Mouse (Mus musculus) kidney, postnatal 0 days (tissue): ENCODE data around the gene Plin4. TPM values are rescaled to one million over a fixed set of nuclear protein-coding genes. Genes with fewer than 3 reads are reported as not detected.

Experiments
- ATAC-seq: fragments of 200-750 bp; cut with Nextera tagmentation; replicated peaks from 2 replicates; pipeline ENCODE4 v1.8.0; 2017; ENCODE audit warnings: low read depth, moderate number of reproducible peaks, moderate TSS enrichment, moderate library complexity; ENCODE audit not compliant: low FRiP score
- DNase-seq: peaks from one replicate; pipeline ENCODE4 v3.0.0-alpha.2; 2016; ENCODE audit warnings: low spot score
- H3K27ac ChIP-seq: fragments of 300-500 bp; sonication (generic); 2 replicates; pipeline ENCODE4 v1.5.1; 2014; ENCODE audit warnings: mild to moderate bottlenecking
- H3K27me3 ChIP-seq: fragments of 300-500 bp; sonication (generic); 2 replicates; pipeline ENCODE4 v1.6.1; 2014; ENCODE audit warnings: low read length, mixed read lengths; ENCODE audit not compliant: insufficient read depth
- H3K36me3 ChIP-seq: fragments of 300-500 bp; sonication (generic); 2 replicates; pipeline ENCODE4 v1.6.1; 2014; ENCODE audit warnings: low read length, mixed read lengths; ENCODE audit not compliant: insufficient read depth
- H3K4me1 ChIP-seq: fragments of 300-500 bp; sonication (generic); replicated peaks from 2 replicates; pipeline ENCODE4 v1.6.1; 2014; ENCODE audit warnings: antibody characterized with exemption, low read length, mixed read lengths; ENCODE audit not compliant: insufficient read depth
- H3K4me2 ChIP-seq: fragments of 300-500 bp; sonication (generic); 2 replicates; pipeline ENCODE4 v1.6.1; 2014; ENCODE audit warnings: mild to moderate bottlenecking, low read length, moderate library complexity, mixed read lengths
- H3K4me3 ChIP-seq: fragments of 300-500 bp; sonication (generic); replicated peaks from 2 replicates; pipeline ENCODE4 v1.5.1; 2014; ENCODE audit warnings: low read depth, low read length
- H3K9ac ChIP-seq: fragments of 300-500 bp; sonication (generic); 2 replicates; pipeline ENCODE4 v1.6.1; 2014; ENCODE audit warnings: low read depth, low read length
- H3K9me3 ChIP-seq: fragments of 300-500 bp; sonication (generic); replicated peaks from 2 replicates; pipeline ENCODE4 v1.6.1; 2016; ENCODE audit warnings: low read length, inconsistent platforms, mixed read lengths
- CTCF ChIP-seq: IDR thresholded peaks from 2 replicates; pipeline ENCODE4 v1.5.1; 2016; ENCODE audit warnings: antibody characterized with exemption, low read depth, mild to moderate bottlenecking, moderate library complexity
- WGBS: fragments of 180-500 bp; shearing (Covaris S2); extraction: QIAGEN DNeasy Blood & Tissue Kit; methylation state at CpG from one replicate; pipeline ENCODE4 v1.1.7; 2014; 5-methylcytosine and 5-hydroxymethylcytosine counted together
- polyA plus RNA-seq: library from polyadenylated mRNA; unstranded; fragments of >200 nt; fragmentation: Nextera tagmentation; extraction: Ambion mirVana; gene quantifications from 2 replicates; pipeline ENCODE4 v1.2.1, GENCODE M21; 2015

Gene Plin4
- polyA plus RNA-seq, 1 experiment from 2014 or later, result 0.08 TPM

DNA sequence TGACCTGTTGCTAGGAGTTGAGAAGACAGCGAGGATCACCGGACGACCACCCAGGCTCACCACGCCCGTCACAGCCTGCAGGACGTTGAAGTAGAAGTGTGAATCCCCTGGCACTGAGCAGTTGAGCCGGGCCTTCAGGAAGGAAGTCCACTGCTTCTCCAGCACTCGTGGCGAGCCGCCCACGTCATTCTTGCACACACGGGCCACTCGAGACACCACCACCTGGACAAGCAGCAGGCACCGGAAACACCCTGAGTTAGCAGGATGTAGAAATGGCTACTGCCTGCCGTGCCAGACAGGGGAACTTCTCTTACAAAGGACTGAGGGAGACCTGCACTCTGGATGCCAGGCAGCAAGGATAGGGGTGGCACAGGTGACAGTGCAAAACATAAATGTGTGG lies 18.6 kb upstream of the Plin4 start:
- no peak overlapping the region for H3K27ac ChIP-seq
- H3K4me3 ChIP-seq, result no peak overlapping the region
- H3K9me3 ChIP-seq, result no peaks in the 10 kb centered on the region
- no peak for ATAC-seq
- no peak for DNase-seq
- no peak overlapping the region for H3K9ac ChIP-seq
- WGBS, result 69% methylated on average over 15 of the region's 15 CpGs
- H3K4me1 ChIP-seq, result 0 out of 2 replicates have a peak, but pooled peaks cover 5% of the 10 kb centered on the region
- no peak for TF ChIP-seq CTCF
- H3K36me3 ChIP-seq, result no peaks in the 10 kb centered on the region
- H3K27me3 ChIP-seq, result peaks cover 9% of the 10 kb centered on the region; the same call in 1 of the 2 replicates
- H3K4me2 ChIP-seq, result no peak overlapping the region

DNA sequence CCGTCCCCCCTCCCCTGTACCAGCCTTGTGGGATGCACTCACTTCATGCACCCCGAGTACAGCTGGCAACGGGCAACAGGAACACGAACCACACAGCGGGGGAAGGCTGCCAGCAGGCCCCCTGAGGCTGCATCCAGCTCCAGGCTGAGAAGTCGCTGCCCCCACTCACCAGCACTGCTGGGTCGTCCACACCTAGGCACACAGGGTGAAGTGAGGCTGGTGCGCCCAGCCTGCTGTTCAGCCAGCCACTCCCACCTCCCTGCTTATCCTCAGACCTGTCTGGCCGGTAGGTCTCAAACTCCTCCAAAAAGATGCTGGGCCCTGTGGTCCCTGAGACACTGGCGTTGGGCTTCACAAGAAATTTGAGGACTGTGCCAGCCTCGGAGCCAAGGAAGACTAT lies 16.6 kb upstream of the Plin4 start:
- 78% methylated on average over 11 of the region's 11 CpGs for WGBS
- TF ChIP-seq CTCF, result no peak
- Histone ChIP-seq H3K36me3 (no peaks in the 10 kb centered on the region), H3K27me3 (peaks cover 15% of the 10 kb centered on the region), H3K4me1 (0 out of 2 replicates have a peak, but pooled peaks cover 5% of the 10 kb centered on the region), H3K4me3 (no peak overlapping the region), H3K9ac (no peak overlapping the region), H3K9me3 (no peaks in the 10 kb centered on the region), H3K4me2 (no peak overlapping the region), H3K27ac (no peak overlapping the region)
- DNase-seq (no peak), ATAC-seq (no peak)

DNA sequence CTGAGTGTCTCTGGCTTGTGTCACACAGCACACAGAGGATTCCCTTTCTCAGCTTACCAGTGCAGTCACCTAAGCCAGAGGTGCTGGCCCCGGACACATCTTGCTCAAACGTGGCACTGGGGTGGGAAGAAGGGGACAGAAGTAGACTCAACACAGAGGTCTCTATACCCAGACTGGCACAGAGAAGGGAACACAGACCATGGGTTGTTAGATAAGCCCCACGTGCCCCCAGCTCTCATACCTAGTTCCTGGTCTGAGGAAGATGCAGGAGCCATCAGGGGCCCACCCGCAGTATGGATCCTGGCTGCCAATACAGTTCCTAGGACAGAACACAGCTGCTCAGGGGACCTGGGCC lies 15.7 kb upstream of the Plin4 start:
- no peak for ATAC-seq
- DNase-seq, result no peak
- Histone ChIP-seq H3K4me3 (no peak overlapping the region), H3K36me3 (no peaks in the 10 kb centered on the region), H3K4me2 (no peak overlapping the region), H3K9me3 (no peaks in the 10 kb centered on the region), H3K9ac (no peak overlapping the region), H3K27me3 (peaks cover 20% of the 10 kb centered on the region), H3K4me1 (peaks cover 9% of the 10 kb centered on the region; the same call in 1 of the 2 replicates), H3K27ac (no peak overlapping the region)
- 86% methylated on average over 4 of the region's 4 CpGs for WGBS
- no peak for TF ChIP-seq CTCF

DNA sequence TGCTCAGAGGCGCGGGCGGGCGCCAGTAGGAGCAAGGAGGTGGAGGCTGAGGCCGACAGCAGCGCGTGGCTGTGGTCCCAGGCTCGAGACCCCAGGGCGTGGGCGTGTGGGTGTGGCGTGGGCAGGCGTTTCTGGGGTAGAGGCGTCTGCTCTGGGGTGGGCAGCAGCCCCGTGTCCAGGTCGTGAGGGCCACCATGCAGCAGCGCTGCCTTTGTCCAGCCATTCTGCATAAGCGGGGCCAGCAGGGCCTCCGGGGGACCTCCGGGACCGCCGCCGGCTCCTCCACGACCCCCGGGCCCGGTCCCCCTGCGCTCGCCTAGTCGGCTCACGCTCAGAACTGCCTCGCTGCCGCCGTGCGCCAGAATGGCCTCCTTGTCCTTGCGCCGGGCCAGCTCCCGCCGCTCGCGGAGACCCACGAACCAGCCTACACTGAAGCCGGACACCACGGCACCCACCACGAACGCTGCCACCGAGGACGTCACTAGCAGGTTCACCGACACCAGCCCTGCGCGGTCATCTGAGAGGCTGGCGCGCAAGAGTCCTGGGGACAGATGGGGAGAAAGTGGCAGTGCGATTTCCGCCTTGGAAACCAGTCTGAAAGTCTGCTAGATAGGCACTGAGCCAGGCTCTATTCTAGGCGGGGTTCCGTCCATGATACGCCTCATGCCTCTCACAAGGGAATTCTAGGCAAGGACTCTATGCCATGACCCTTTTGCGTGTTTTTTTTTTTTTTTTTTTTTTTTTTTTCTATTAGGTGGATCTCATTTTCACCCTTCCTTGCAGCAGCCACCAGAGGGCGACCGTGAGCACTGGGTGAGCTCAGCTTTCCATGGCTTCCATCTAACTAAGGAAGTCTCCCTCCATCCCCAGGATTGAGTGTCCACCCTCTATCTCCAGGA lies 15.0 kb upstream of the Plin4 start:
- DNase-seq (peak; percentile 51), ATAC-seq (0 out of 2 replicates have a peak, but pooled peaks have one; percentile 0)
- peaks cover 24% of the 10 kb centered on the region for H3K27me3 ChIP-seq

DNA sequence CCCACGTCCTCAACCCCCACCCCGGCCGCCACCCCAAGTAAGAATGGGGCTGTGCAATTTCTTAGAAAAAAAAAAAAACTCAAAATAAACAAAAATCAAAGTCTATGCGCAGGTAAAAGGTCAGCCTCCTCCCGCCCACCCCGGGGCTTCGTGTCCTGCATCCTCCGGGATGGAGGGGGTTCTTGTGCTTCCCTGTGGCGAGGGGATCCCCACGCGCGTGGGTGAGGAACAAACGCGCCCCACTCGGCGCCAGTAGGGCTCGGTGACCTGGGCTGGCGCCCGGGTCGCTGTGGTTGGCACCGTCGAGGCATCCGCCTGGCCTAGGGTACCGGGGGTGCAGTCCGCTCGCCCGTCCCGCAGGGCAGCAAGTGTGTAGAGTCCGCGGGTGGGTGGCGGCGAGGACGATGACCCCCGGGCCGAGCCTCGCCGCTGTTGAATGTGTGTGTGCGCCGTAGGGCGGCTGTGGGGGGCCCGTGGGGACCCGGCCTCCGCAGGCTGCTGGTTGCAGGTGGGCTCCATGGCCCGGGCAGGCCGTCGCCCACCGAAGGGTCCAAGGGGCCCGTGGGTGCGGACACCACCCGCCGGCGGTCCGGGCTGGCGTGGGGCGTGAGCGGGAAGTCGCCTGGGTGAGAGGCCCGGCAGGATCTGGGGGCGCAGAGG lies 14.2 kb upstream of the Plin4 start:
- H3K4me2 ChIP-seq, result peak overlapping the region; percentile 80
- peaks cover 26% of the 10 kb centered on the region for H3K27me3 ChIP-seq
- no peak for TF ChIP-seq CTCF
- H3K4me3 ChIP-seq, result peak overlapping the region; percentile 38
- no peaks in the 10 kb centered on the region for H3K36me3 ChIP-seq
- no peak overlapping the region for H3K27ac ChIP-seq
- 41% methylated on average over 59 of the region's 59 CpGs for WGBS
- no peaks in the 10 kb centered on the region for H3K9me3 ChIP-seq
- peaks cover 17% of the 10 kb centered on the region for H3K4me1 ChIP-seq
- peak overlapping the region; percentile 47 for H3K9ac ChIP-seq
- ATAC-seq, result 0 out of 2 replicates have a peak, but pooled peaks have one; percentile 8
- DNase-seq, result no peak

More for the DNA sequence above, 15.0 kb upstream of the Plin4 start:
- Histone ChIP-seq H3K36me3 (no peaks in the 10 kb centered on the region), H3K4me3 (peak overlapping the region; percentile 38), H3K4me2 (peak overlapping the region; percentile 80), H3K9ac (peak overlapping the region; percentile 47), H3K9me3 (no peaks in the 10 kb centered on the region), H3K27ac (no peak overlapping the region), H3K4me1 (peaks cover 15% of the 10 kb centered on the region)
- TF ChIP-seq CTCF, result peak; percentile 77
- 19% methylated on average over 54 of the region's 59 CpGs for WGBS

DNA sequence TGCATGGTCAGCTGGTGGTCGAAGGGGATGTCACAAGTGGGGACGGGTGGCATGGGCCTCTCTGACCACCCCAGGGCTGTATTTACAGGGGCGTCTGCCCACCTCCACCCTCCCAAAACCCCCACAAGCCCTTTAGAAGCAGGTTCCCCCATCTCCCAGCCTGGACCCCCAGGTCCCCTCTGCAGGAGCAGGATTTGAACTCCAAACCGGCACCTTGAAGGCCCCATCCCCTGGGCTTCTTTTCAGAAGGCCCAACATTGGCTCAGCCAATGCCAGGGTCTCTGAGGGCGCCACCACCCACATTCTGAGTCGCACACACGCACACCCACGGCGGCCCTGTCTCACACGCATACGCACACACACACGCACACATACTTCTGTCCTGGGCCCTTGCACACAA lies 13.6 kb upstream of the Plin4 start:
- no peaks in the 10 kb centered on the region for H3K9me3 ChIP-seq
- no peak overlapping the region for H3K4me2 ChIP-seq
- H3K9ac ChIP-seq, result no peak overlapping the region
- TF ChIP-seq CTCF, result no peak
- ATAC-seq (no peak), DNase-seq (no peak)
- 95% methylated on average over 12 of the region's 12 CpGs for WGBS
- no peaks in the 10 kb centered on the region for H3K36me3 ChIP-seq
- H3K4me3 ChIP-seq, result no peak overlapping the region
- H3K27ac ChIP-seq, result no peak overlapping the region
- H3K4me1 ChIP-seq, result peaks cover 17% of the 10 kb centered on the region
- H3K27me3 ChIP-seq, result peaks cover 27% of the 10 kb centered on the region
